Mouse (Mus musculus) megakaryocyte, embryonic 14.5 days (primary cell): ENCODE data around the gene Prpf40b.

Experiments used
- FLI1 ChIP-seq: IDR thresholded peaks from 2 replicates; pipeline ENCODE4 v1.6.1; 2012; ENCODE audit warnings: low read length, inconsistent platforms, mixed read lengths
- GATA1 ChIP-seq: IDR thresholded peaks from 3 replicates; pipeline ENCODE4 v1.6.1; 2012; ENCODE audit warnings: mixed read lengths, low read length, inconsistent platforms, borderline replicate concordance

DNA sequence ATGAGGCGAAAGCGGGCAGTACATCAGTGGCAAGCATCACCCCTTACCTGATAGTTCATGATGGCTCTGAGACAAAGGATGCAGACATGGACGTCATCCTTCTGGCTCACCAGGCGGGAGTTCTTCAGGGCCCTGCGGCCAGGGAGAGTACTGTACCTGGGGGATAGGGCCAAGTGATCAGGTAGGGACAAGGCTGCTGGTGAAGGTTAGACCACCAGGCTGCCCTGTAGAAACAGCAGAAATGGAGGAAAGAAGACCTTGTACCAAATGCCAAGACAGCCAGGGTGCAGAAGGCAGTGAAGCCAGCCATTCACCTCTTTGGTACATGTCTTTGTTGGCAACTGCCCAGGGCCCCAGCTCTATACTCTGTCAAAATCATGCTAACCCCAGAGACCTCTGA is 33.1 kb downstream of the Prpf40b start:
- TF ChIP-seq GATA1 (no peak), FLI1 (no peak)
